Mouse (Mus musculus): ENCODE data around the gene Mon1a.

Mon1a gene

DNA sequence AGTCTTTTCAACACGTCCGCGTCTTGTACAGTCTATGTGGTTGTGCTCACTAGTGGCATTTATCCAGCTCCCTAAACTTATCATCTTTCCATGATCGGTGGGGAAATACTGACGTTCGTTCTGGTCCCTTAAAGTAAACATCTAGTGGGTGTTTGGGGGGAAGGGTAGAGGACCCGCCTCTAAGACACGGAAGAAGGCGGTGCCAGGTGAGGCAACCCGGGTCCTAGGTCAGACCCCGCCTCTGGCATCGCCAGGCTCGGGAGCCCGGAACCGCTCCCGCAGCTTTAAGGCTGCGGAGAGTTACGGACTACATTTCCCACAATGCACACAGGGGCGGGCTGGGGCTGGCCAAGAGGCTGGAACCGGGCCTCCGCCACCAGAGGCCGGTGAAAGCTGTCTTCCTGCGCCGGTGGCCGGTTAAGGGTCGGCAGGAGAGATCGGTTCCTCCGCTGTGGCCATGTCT is at the start of gene Mon1a:
Gene Mon1a, plus strand, starts transcription at position 348 of the 463 bp plus-strand sequence.
- DNase-seq, result peak; percentile 92

DNA sequence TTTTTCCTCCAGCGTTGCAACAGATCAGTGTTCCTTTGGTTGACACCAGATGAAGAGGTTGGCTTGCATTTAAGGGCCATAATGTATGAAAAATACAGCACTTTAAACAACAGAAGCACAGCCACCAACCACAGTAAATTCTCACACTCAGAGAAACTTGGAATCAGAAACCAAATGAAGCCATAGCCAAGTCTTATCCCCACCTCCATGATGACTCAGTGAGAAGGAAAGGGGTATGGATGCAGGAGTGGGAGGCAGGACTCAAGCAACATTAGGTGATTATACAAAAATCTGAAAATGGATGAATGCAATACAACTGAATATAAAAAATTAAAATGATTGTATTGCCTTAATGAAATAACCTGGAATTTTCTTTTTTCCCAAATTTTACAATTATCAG is 49.1 kb upstream of the Mon1a start:
- no peak for DNase-seq

DNA sequence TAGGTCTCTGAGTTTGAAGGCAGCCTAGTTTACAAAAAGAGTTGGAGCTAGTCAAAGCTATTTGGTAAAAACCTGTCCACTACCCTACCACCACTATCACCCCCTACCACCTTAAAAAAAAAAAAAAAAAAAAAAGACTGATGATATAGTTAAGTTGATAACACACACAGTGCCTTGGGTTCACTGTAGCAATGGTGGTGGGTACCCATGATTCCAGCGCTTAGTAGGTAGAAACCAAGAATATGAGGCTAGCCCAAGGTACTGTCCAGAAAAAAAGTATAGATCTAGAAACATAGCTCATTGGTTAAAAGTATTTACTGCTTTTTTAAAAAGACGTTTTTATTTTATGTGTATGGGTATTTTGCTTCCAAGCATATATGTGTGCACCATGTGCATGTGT is 45.2 kb upstream of the Mon1a start:
- no peak for DNase-seq

- no peak for DNase-seq
These were observed 39.0 kb upstream of the Mon1a start for GRCm38 (mm10) chr9:107848922-107849321.

DNA sequence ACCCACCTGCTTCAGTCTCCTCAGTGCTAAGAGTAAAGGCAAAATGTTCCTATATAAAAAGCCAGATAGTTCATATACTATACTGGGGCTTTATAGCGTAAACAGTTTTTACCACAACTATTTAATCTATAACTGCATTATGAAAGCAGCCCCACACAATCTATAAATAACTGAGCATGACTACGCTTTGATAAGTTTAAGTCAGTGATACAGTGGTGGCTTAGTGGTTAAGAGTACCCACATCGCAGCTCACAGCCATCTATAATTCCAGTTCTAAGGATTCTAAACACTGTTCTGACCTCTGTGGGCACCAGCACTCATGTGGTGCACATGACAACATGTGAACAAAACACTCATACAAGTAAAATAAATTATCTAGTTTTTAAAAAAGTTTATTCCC is 29.6 kb upstream of the Mon1a start:
- DNase-seq, result no peak

DNA sequence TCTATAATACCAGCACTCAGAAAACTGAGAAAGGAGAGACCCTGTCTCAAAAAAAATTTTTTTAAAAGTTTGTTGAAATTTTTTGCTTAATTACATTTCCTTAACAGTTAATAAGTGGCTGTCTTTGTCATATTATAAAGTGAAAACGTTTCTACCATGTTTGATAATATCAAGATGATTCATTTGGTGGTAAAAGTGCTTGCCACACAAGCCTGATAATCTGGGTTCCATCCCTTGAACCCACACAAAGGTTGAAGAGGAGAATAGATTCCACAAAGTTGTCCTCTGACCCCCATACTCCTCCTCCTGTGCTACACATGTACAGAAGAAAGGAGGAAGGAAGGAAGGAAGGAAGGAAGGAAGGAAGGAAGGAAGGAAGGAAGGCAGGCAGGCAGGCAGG is 23.5 kb upstream of the Mon1a start:
- DNase-seq, result no peak

DNA sequence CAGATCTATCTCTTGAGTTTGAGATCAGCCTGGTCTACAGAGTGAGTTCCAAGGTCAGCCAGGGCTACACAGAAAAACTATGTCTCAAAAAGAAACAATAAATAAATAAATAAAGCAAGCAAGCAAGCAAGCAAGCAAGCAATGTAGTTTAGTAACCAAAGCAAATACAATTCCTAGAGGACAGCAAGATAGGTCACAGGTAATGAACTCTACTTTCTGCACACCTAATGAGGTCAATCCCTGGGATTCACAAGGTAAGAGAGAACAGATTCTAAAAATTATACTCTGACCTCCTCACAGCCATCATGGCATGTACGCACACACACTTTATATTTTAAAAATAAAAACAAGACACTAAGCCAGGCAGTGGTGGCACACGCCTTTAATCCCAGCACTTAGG is 21.9 kb upstream of the Mon1a start:
- DNase-seq, result no peak

DNA sequence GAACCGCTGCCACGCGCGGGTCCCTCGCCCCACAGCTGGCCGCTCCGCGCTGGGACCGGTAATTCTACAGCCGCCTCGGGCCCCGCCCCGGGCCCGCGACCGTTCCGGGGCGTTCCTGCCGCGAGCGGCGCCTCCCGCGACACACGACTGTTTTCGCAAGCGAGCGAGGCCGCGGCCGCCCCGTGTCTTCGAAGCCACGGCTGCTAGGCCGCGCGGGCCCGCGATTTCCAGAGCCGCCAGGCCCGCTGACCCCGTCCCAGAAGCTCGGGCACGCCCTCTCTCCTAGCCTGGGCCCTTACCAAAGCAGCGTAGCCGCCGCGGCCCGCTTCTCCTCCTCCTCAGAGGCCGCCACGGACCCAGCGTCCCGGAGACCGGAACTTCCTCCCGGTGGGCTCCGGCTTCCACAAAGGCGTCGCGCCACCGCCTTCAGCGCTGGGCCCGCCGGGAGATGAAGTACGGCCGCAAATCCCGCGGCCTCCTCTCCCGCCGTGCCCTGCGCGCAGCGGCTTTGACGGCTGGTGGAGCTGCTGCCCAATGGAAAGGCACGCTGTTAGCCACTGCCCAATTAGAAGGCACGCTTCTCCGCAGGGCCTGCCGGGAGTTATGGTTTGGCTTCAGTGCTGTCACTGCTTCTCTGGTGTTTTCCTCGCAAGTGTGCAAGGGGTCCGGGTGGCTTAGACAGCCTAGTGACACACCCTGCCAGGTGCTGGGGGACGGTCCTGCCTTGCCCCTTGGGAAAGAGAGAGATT is 15.4 kb upstream of the Mon1a start:
- peak; percentile 96 for DNase-seq

- DNase-seq, result no peak
These were observed 14.8 kb upstream of the Mon1a start, which contains the start of gene Rbm6 for GRCm38 (mm10) chr9:107873137-107873536. TSS of gene Rbm6 (minus strand) at chr9:107873237.

- DNase-seq, result no peak
These were observed 7.5 kb upstream of the Mon1a start for GRCm38 (mm10) chr9:107880411-107880810.

DNA sequence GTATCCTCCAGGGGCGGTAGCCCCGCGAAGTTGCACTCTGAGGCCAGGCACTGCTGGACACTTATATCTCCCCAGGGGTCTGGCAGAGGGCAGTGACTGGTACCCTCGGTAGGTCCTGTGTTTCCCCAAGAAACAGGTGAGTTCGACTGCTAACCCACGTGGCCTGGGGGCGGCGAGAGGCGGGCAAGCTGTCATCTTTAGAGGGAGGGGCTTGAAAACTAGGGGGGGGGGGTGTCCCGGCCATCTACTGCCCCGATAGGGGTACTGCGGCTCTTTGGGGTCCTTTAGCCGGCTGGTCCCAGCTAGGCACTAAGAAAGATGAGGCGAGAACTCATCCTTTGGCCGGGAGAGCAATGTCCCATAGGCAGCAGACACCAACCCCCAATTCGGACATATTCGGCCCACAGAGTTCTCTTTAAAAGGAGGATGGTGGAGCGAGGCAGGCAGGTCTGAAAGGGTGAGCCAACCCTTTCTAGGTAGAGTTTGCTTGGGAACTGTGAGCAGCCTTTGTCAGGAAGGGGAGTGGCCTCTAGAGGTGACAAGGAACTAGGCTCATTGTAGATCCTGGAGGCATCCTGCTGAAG is 408 bp downstream of the Mon1a start:
- peak; percentile 34 for DNase-seq

DNA sequence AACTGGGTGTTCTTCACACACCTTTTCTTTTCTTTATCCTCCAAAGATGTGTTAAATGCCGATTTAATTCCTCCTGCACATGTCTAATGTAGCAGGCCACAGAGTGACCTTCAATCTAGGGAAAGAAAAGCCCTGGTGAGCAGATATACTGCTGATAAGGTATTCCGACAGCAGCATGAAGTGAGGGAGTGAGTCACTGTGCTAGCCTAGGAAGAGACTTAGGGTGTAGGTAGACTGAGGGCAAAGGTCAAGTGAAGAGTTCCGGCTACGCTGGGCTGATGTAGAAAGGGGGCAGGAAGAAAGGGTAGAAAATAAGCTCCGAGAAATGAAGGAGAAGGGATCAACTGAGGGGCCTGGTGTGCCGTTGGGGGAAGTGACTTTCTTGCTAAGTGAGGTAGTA is 2.3 kb downstream of the Mon1a start:
- DNase-seq, result no peak

DNA sequence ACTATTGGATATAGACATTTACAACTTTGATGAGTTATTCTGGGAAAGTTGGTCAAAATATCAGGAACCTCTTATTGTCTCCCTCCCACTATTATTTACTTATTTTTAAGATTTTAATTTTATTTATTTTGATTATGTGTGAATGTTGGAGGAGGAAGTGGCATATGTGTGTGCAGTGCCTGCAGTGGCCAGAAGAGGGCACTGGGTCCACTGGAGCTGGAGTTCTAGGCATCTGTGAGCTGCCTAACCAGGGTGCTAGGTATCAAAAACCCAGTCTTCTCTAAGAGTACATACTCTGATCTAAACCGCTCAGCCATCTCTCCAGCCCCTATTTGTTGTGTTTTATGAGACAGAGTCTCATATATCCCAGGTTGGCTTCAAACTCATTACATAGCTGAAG is 3.1 kb downstream of the Mon1a start:
- peak; percentile 32 for DNase-seq

DNA sequence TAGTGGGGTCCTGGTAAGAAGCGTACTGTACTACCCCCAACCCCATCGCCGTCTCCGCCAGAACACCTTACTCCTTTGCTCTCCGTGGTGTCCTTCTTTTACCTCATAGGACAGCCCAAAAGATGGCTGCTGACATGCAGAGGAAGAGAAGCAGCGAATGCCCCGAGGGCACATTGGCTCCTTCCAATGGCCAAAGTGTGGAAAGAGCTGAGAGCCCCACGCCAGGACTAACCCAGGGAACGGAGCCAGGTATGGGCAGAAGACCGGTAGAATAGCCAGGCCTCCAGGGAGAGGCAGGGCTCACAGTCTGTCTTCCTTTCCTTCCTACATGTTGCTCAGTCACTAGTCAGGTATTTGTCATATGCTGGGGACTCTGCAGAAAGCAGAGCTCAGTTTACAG is 10.6 kb downstream of the Mon1a start:
- no peak for DNase-seq

- no peak for DNase-seq
These were observed 11.9 kb downstream of the Mon1a start for GRCm38 (mm10) chr9:107899855-107900254.

DNA sequence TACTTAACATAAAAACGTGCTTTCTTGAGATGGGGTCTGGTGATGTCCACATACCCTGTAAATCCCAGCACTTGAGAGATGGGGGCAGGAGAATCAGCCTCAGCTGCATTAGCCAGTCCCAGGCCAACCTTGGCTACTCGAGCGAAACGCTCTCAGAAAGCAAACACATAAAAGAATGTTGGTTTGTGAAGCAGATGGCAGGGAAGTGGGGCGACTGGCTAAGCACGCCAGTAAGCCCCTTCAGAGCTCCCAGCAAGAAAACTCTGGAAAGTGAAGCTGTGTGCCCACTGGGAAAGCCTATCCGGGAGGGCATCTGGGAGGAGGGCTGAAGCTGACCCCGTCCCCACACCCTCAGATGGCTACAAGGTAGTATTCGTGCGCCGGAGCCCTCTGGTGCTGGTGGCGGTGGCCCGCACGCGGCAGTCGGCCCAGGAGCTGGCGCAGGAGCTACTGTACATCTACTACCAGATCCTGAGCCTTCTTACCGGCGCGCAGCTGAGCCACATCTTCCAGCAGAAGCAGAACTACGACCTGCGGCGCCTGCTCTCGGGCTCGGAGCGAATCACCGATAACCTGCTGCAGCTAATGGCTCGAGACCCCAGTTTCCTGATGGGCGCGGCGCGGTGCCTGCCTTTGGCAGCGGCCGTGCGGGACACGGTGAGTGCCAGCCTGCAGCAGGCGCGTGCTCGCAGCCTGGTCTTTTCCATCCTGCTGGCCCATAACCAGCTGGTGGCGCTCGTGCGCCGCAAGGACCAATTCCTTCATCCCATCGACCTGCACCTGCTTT is 13.1 kb downstream of the Mon1a start:
- DNase-seq, result peak; percentile 80

DNA sequence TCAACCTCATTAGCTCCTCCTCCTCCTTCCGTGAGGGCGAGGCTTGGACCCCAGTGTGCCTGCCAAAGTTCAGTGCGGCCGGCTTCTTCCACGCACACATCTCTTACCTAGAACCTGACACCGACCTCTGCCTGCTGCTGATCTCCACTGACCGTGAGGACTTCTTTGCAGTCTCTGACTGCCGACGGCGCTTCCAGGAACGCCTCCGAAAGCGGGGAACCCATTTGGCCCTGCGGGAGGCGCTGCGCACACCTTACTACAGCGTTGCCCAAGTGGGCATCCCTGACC is 13.6 kb downstream of the Mon1a start:
- no peak for DNase-seq

- peak; percentile 92 for DNase-seq
These were observed 16.8 kb downstream of the Mon1a start for GRCm38 (mm10) chr9:107904726-107905125.

- peak; percentile 90 for DNase-seq
These were observed 18.5 kb downstream of the Mon1a start, which contains the start of gene Mst1r for GRCm38 (mm10) chr9:107906252-107906966. TSS of gene Mst1r (plus strand) at chr9:107906873.

GRCm38 (mm10) chr9:107906967-107907800 is 19.2 kb downstream of the Mon1a start:
- DNase-seq, result no peak

GRCm38 (mm10) chr9:107907801-107908120 is 19.8 kb downstream of the Mon1a start:
- DNase-seq, result no peak

- no peak for DNase-seq
These were observed 20.6 kb downstream of the Mon1a start for GRCm38 (mm10) chr9:107908410-107909158.

Data from kidney, postnatal 10 days (tissue).